Mouse (Mus musculus) erythroid progenitor cell, adult 5-6 weeks (primary cell): ENCODE measurements around the gene Six1. TPM values are rescaled to one million over a fixed set of nuclear protein-coding genes. Genes with fewer than 3 reads are reported as not detected.

ENCODE experiments used
- ATAC-seq: replicated peaks from 2 replicates; pipeline ENCODE4 v1.8.0; 2016; ENCODE audit warnings: moderate number of reproducible peaks, mild to moderate bottlenecking, moderate TSS enrichment, inconsistent platforms; ENCODE audit not compliant: poor library complexity, low FRiP score, severe bottlenecking
- total RNA-seq, 2 experiments: library from RNA; stranded (forward) in 1 of 2; stranded (reverse) in 1 of 2; fragments of 150-400 nt in 1 of 2; fragments of 186-747, 209-891 nt in 1 of 2; gene quantifications; 2 replicates each; pipeline versions ENCODE4 v1.2.3 to v1.2.4; 2015 to 2017; ENCODE audit warnings: low replicate concordance in 2 of 2

The Six1 gene
- total RNA-seq, 2 experiments from 2014 or later: not detected

- no peak for ATAC-seq
These were observed 2.7 kb downstream of the Six1 start for GRCm38 (mm10) chr12:73050811-73051580.

- no peak for ATAC-seq
These were observed 3.4 kb downstream of the Six1 start for GRCm38 (mm10) chr12:73050305-73050704.

GRCm38 (mm10) chr12:73049520-73050225 is 4.0 kb downstream of the Six1 start:
- no peak for ATAC-seq

GRCm38 (mm10) chr12:73048537-73048936 is 5.2 kb downstream of the Six1 start:
- no peak for ATAC-seq

GRCm38 (mm10) chr12:73047576-73047975 is 6.1 kb downstream of the Six1 start:
- no peak for ATAC-seq

GRCm38 (mm10) chr12:73046607-73047180 is 7.0 kb downstream of the Six1 start:
- ATAC-seq: no peak

GRCm38 (mm10) chr12:73045724-73046606 is 7.7 kb downstream of the Six1 start:
- ATAC-seq: no peak

GRCm38 (mm10) chr12:73045046-73045723 is 8.5 kb downstream of the Six1 start:
- ATAC-seq: no peak

GRCm38 (mm10) chr12:73044221-73045045 is 9.3 kb downstream of the Six1 start:
- no peak for ATAC-seq

GRCm38 (mm10) chr12:73043396-73044167 is 10.1 kb downstream of the Six1 start:
- ATAC-seq: no peak

- ATAC-seq: no peak
These were observed 10.8 kb downstream of the Six1 start for GRCm38 (mm10) chr12:73042903-73043302.

- no peak for ATAC-seq
These were observed 11.3 kb downstream of the Six1 start for GRCm38 (mm10) chr12:73042406-73042805.

GRCm38 (mm10) chr12:73041256-73041630 is 12.4 kb downstream of the Six1 start:
- no peak for ATAC-seq

- no peak for ATAC-seq
These were observed 13.0 kb downstream of the Six1 start for GRCm38 (mm10) chr12:73040563-73041255.

- ATAC-seq: no peak
These were observed 13.6 kb downstream of the Six1 start for GRCm38 (mm10) chr12:73039939-73040562.

- no peak for ATAC-seq
These were observed 14.4 kb downstream of the Six1 start for GRCm38 (mm10) chr12:73038992-73039938.
